Mouse (Mus musculus) ES-Bruce4 (cell line): ENCODE results near the gene Ccdc85a. TPM values are rescaled to one million over a fixed set of nuclear protein-coding genes. Genes with fewer than 3 reads are reported as not detected.

Source experiments
- H3K27ac ChIP-seq: 2 replicates; pipeline ENCODE4 v1.5.1; 2012; ENCODE audit warnings: low read length, inconsistent platforms; ENCODE audit not compliant: insufficient read depth
- H3K27me3 ChIP-seq: 2 replicates; pipeline ENCODE4 v1.6.1; 2012; ENCODE audit warnings: mild to moderate bottlenecking, low read length, inconsistent platforms; ENCODE audit not compliant: control insufficient read depth, poor library complexity, insufficient read depth, severe bottlenecking
- H3K36me3 ChIP-seq: 2 replicates; pipeline ENCODE4 v1.6.1; 2012; ENCODE audit warnings: inconsistent platforms, mild to moderate bottlenecking, low read length, moderate library complexity; ENCODE audit not compliant: control insufficient read depth, poor library complexity, insufficient read depth, severe bottlenecking
- H3K4me1 ChIP-seq: one replicate; pipeline ENCODE4 v1.8.1; 2011; ENCODE audit warnings: low read length; ENCODE audit not compliant: control insufficient read depth, insufficient read depth
- H3K4me3 ChIP-seq: 2 replicates; pipeline ENCODE4 v1.5.1; 2011; ENCODE audit warnings: low read depth, mild to moderate bottlenecking, low read length
- H3K9ac ChIP-seq: 2 replicates; pipeline ENCODE4 v1.6.1; 2012; ENCODE audit warnings: low read depth, mild to moderate bottlenecking, inconsistent platforms; ENCODE audit not compliant: poor library complexity, severe bottlenecking
- H3K9me3 ChIP-seq: replicated peaks from 2 replicates; pipeline ENCODE4 v1.6.1; 2012; ENCODE audit warnings: mild to moderate bottlenecking, low read length, inconsistent platforms; ENCODE audit not compliant: control insufficient read depth, poor library complexity, insufficient read depth, severe bottlenecking
- CTCF ChIP-seq: IDR thresholded peaks from one replicate; pipeline ENCODE4 v1.8.1; 2011; ENCODE audit warnings: low read depth, low read length
- EP300 ChIP-seq: IDR thresholded peaks from 2 replicates; pipeline ENCODE4 v1.6.1; 2011; ENCODE audit warnings: low read depth, low read length; ENCODE audit not compliant: insufficient read depth
- POLR2A ChIP-seq: IDR thresholded peaks from one replicate; pipeline ENCODE4 v1.8.1; 2011; ENCODE audit warnings: low read length; ENCODE audit not compliant: insufficient read depth
- polyA plus RNA-seq: library from polyadenylated mRNA; stranded (reverse); fragments of >200 nt; gene quantifications from 2 replicates; pipeline ENCODE4 v1.2.4, GENCODE M21; 2011; ENCODE audit warnings: low read depth; ENCODE audit not compliant: missing spikeins, insufficient read depth, insufficient read length

The Ccdc85a gene
- polyA plus RNA-seq, 1 experiment: 3.6 TPM

DNA sequence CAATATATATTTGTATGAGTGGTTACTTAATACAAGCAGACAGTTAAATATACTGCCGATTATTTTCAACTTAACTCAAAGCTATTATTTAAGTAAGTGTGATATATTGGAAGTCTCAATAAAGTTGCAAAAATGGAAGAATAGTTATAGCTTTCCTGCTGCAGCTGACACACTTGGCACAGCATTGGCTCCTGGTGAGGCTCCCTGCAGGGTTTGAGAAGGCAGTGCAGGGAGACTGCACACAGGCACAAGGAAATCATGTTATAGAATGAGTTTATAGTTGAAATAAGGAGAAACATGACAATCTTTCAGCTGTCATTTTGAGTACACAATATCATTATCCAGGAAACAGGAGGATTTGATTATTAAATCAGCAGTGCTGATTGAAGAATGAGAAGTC lies 107.0 kb downstream of the Ccdc85a start:
- no peak overlapping the region for H3K4me3 ChIP-seq
- H3K36me3 ChIP-seq: no peaks in the 10 kb centered on the region
- H3K9ac ChIP-seq: no peak overlapping the region
- H3K27me3 ChIP-seq: no peaks in the 10 kb centered on the region
- no peak for TF ChIP-seq CTCF
- TF ChIP-seq POLR2A: no peak
- no peak for TF ChIP-seq EP300
- H3K9me3 ChIP-seq: no peaks in the 10 kb centered on the region
- no peaks in the 10 kb centered on the region for H3K4me1 ChIP-seq
- no peak overlapping the region for H3K27ac ChIP-seq

DNA sequence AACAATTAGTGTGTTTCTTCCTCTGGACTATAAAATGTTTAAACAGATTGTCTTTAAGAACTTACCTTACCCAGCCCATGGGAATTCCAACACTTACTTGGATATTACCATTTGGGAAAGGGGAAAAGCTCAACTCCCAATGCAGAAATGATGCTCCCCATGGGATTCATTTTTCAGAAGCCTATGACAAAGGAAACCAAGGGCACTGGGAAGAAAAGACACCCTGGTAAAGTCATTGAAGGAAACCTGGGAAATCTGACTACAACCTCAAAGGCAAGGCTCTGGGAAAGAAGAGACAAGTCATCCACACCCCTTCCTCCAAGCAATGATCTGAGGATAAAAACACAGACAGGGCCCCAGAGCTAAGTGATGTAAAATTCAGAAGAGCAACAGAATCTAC lies 118.4 kb downstream of the Ccdc85a start:
- no peak overlapping the region for H3K9ac ChIP-seq
- no peaks in the 10 kb centered on the region for H3K36me3 ChIP-seq
- H3K27ac ChIP-seq: no peak overlapping the region
- H3K27me3 ChIP-seq: no peaks in the 10 kb centered on the region
- no peaks in the 10 kb centered on the region for H3K4me1 ChIP-seq
- no peak overlapping the region for H3K4me3 ChIP-seq
- TF ChIP-seq CTCF (no peak), EP300 (no peak), POLR2A (no peak)
- H3K9me3 ChIP-seq: no peaks in the 10 kb centered on the region

DNA sequence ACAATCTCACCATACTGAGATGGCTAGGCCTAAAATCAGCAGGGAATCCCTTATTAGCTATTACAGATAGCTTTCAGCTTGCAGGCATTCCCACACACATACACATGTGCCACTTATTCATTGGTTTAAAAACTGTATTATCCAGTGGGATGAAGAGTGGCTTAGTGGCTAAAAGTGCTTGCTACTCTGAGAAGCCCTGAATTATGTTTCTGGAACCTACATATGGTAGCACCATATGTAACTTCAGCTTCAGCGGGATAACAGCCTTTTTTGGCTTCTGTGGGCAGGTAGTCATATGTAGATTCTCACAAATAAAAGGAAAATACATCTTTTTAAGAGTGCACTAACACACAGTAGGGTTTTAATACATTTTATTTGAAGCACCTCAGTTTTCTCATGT lies 119.2 kb downstream of the Ccdc85a start:
- Histone ChIP-seq H3K9me3 (no peaks in the 10 kb centered on the region), H3K27me3 (no peaks in the 10 kb centered on the region), H3K9ac (no peak overlapping the region), H3K36me3 (no peaks in the 10 kb centered on the region), H3K4me3 (no peak overlapping the region), H3K27ac (no peak overlapping the region), H3K4me1 (no peaks in the 10 kb centered on the region)
- no peak for TF ChIP-seq EP300
- no peak for TF ChIP-seq POLR2A
- no peak for TF ChIP-seq CTCF

DNA sequence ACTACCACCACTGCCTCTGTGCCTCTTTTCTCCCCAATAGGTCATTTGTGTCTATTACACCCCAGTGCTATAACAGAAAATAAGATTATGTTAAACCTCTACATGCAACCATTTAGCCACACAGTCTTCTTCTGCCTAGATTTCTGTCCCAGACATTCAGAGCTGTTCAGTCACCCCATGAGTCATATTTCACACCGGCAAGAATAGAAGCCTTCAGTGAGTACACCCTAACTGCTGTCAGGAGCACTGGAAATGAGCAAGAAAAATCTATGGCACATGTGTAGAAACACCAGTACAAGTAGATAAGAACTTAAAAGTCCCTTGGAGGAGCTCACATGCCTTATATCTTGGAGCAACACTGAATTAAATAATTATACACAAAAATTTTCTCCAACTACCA lies 125.0 kb downstream of the Ccdc85a start:
- no peak overlapping the region for H3K27ac ChIP-seq

DNA sequence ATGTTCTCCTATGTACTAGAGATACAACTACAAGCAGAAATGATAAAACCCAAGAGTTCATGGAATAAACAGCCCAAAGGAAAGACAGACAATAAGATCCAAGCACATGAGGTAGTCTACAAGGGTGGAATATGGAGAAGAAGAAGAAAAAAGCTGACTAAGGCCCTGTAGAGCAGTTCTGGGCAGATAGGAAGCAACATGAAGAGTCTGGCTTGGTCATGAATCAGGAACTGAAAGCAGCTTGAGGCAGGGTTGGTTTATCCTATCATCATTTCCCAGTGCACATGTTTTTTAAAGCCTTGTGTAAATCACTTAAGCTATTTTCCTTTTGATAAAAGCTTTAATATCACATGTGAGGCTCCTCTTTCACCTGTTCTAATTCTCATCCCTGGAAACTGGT lies 144.2 kb downstream of the Ccdc85a start:
- Histone ChIP-seq H3K9ac (no peak overlapping the region), H3K4me3 (no peak overlapping the region), H3K36me3 (no peaks in the 10 kb centered on the region), H3K27ac (no peak overlapping the region), H3K9me3 (no peaks in the 10 kb centered on the region), H3K4me1 (no peaks in the 10 kb centered on the region), H3K27me3 (no peaks in the 10 kb centered on the region)
- TF ChIP-seq EP300 (no peak), CTCF (no peak), POLR2A (no peak)

More for the DNA sequence above, 125.0 kb downstream of the Ccdc85a start:
- no peaks in the 10 kb centered on the region for H3K9me3 ChIP-seq
- TF ChIP-seq EP300: no peak
- TF ChIP-seq CTCF: no peak
- TF ChIP-seq POLR2A: no peak
- H3K36me3 ChIP-seq: no peaks in the 10 kb centered on the region
- no peak overlapping the region for H3K4me3 ChIP-seq
- no peaks in the 10 kb centered on the region for H3K27me3 ChIP-seq
- H3K4me1 ChIP-seq: no peaks in the 10 kb centered on the region
- H3K9ac ChIP-seq: no peak overlapping the region

DNA sequence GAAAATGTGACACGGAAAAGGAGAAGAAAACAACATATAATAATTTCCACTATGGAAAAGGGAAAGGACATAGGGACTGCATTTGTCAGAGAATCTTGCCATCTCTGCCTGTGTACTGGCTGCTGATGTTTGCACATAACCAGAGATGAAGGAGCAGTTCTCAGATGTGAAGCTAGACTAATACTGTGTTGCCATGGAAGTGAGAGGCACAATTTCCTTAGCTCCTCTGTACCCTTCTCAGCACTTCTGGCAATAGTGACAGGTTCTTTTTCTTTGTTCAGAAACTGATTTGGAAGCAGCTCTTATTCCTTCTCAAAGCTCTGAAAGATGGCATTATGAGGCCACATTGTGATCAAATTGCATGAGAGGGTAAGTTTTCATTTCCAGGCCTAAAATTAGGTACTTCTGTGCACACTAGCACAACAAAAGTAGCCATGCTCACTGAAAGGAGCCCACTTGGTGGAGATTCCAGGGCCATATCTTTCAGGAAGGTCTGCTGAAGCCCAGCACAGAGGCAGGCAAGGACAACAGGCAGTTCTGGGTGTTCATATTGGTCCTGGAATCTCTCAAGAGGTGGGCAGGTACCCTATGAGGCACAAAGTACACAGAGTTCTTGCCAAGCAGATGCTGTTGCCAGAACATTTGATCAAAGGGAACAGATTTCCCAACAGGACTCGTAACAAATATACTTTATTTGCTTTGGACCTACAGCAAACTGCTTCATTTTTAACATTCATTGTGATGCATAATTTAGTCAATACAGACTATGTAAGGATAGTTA lies 161.5 kb downstream of the Ccdc85a start:
- Histone ChIP-seq H3K27ac (no peak overlapping the region), H3K9me3 (no peaks in the 10 kb centered on the region)

More for the DNA sequence above, 161.5 kb downstream of the Ccdc85a start:
- Histone ChIP-seq H3K4me3 (no peak overlapping the region), H3K36me3 (no peaks in the 10 kb centered on the region), H3K27me3 (no peaks in the 10 kb centered on the region), H3K4me1 (no peaks in the 10 kb centered on the region), H3K9ac (no peak overlapping the region)
- TF ChIP-seq POLR2A: no peak
